Mouse (Mus musculus) brain, adult 10 weeks (tissue): ENCODE data around the gene Utp14a. TPM values are rescaled to one million over a fixed set of nuclear protein-coding genes. Genes with fewer than 3 reads are reported as not detected.

ENCODE experiments used
- polyA plus RNA-seq: library from polyadenylated mRNA; stranded (reverse); fragments of 350-450 nt; fragmentation: Illumina TruSeq; extraction: RNeasy Lipid Tissue Mini Kit (QIAGEN cat#74804); gene quantifications from one replicate; pipeline ENCODE4 v1.2.3, GENCODE M21; 2015; ENCODE audit warnings: low read depth, low replicate concordance

Gene Utp14a
- polyA plus RNA-seq = 15.3 TPM

GRCm38 (mm10) chrX:48256468-48257007 lies at the start of gene Utp14a:
Gene Utp14a, plus strand, starts transcription at chrX:48256862.

DNA sequence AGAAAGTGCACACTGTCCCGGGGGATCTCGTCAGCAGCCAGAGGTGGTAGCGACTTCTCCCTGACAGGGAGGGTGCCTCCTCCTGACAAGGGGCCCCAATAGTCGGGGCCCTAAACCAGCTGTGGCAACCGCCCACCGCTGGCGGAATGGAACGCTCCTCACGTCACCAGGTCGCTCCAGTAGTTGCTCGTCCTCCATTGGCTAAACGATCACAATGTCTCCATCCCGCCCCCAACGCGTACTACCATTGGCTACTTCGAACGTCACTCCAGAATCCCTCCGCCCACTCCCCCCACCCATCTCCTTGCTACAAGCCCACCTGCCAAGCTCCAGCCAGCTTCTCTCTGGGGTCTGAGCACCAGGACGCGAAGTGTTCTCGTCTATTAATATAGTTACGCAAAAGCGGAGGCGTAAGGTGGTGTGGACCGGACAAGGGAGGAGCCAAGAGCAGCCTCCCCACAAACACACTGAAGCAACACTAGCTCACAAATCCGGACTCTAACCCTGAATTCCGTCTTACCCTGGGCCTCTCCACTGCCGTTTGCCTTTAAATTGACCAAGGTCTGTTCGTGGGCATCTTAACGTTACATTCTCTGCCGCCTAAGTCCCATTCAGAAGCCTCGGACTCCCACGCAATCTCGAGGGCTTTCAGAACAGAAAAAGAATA lies 48.0 kb upstream of the Utp14a start, which contains the start of gene Zdhhc9:
Zdhhc9 (minus strand) TSS at position 360 of the 667 bp plus-strand sequence.

Other genes starting within 250 kb of the Utp14a start
- gene Apln, start 222.0 kb upstream of the Utp14a start, polyA plus RNA-seq = 30.5 TPM
- 0.64 TPM for gene Xpnpep2, start 148.1 kb upstream of the Utp14a start, polyA plus RNA-seq
- 1.7 TPM for gene Sash3, start 110.4 kb upstream of the Utp14a start, polyA plus RNA-seq
- 46.0 TPM for gene Zdhhc9, start 48.0 kb upstream of the Utp14a start, polyA plus RNA-seq
- gene Bcorl1, start 84.5 kb downstream of the Utp14a start, polyA plus RNA-seq = 6.7 TPM
- 0.48 TPM for gene Elf4, start 206.3 kb downstream of the Utp14a start, polyA plus RNA-seq